Mouse (Mus musculus): ENCODE results near the gene Tmem234. TPM values are rescaled to one million over a fixed set of nuclear protein-coding genes. Genes with fewer than 3 reads are reported as not detected.

The Tmem234 gene
- polyA plus RNA-seq, 1 experiment from 2014 or later, result 183 TPM

DNA sequence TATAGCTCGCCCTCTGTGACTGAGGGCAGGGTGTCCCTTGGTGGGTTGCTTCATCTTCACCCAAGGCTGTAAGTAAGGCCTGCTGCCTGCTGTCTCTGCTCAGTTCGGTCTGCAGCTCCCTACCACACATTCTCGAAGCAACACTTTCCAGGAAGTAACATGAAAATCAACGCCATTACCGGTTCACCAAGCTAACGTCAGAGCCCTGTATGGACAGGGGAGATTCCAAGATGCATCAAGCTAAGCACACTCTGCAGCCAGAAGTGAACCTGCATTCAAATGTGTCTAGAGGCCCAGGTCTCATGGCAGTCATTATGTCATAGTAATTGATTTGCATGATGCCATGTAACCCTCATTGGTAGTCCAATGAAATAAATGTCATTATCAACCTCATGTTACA, 30.4 kb upstream of the Tmem234 start:
- WGBS, result 88% methylated on average over 6 of the region's 6 CpGs
- no peaks in the 10 kb centered on the region for H3K27me3 ChIP-seq
- H3K9ac ChIP-seq, result no peak overlapping the region
- no peak for ATAC-seq (ENCODE audit: low FRiP score, low read depth)
- no peak overlapping the region for H3K4me2 ChIP-seq
- H3K4me3 ChIP-seq, result no peak overlapping the region
- no peaks in the 10 kb centered on the region for H3K9me3 ChIP-seq
- H3K36me3 ChIP-seq, result no peaks in the 10 kb centered on the region
- no peaks in the 10 kb centered on the region for H3K4me1 ChIP-seq (replicated peaks)
- H3K27ac ChIP-seq (replicated peaks), result no peak overlapping the region

GRCm38 (mm10) chr4:129571551-129572084, 28.9 kb upstream of the Tmem234 start:
- H3K4me3 ChIP-seq, result no peak overlapping the region
- no peaks in the 10 kb centered on the region for H3K4me1 ChIP-seq (replicated peaks)
- no peak for ATAC-seq (ENCODE audit: low FRiP score, low read depth)
- no peaks in the 10 kb centered on the region for H3K9me3 ChIP-seq
- 79% methylated on average over 8 of the region's 8 CpGs for WGBS
- H3K4me2 ChIP-seq, result no peak overlapping the region
- H3K27me3 ChIP-seq, result no peaks in the 10 kb centered on the region
- no peak overlapping the region for H3K27ac ChIP-seq (replicated peaks)
- no peaks in the 10 kb centered on the region for H3K36me3 ChIP-seq
- no peak overlapping the region for H3K9ac ChIP-seq

- no peak for ATAC-seq (ENCODE audit: low FRiP score, low read depth)
- H3K9me3 ChIP-seq, result no peaks in the 10 kb centered on the region
- 0 out of 2 replicates have a peak, but pooled peaks cover 5% of the 10 kb centered on the region for H3K4me1 ChIP-seq (replicated peaks)
- H3K27me3 ChIP-seq, result no peaks in the 10 kb centered on the region
- 84% methylated on average over 13 of the region's 13 CpGs for WGBS
- no peak overlapping the region for H3K4me3 ChIP-seq
- no peaks in the 10 kb centered on the region for H3K36me3 ChIP-seq
- H3K27ac ChIP-seq (replicated peaks), result no peak overlapping the region
- no peak overlapping the region for H3K9ac ChIP-seq
- H3K4me2 ChIP-seq, result no peak overlapping the region
Measured at GRCm38 (mm10) chr4:129572236-129573092, 28.0 kb upstream of the Tmem234 start.

DNA sequence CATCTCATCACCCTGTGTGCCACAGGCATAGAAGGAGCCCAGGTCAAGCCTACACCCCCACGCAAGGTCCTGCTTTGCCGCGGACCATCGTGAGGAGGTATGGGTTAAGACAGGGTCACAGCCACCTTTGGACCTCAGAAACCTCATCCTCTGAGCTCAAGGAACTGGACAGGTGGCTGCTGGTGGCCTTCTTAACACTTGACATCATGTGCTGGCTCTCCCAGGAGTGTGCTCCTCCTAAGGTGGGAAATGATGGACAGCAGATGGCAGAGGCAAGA, 27.4 kb upstream of the Tmem234 start:
- 95% methylated on average over 4 of the region's 4 CpGs for WGBS
- Histone ChIP-seq H3K9me3 (no peaks in the 10 kb centered on the region), H3K36me3 (no peaks in the 10 kb centered on the region), H3K4me2 (no peak overlapping the region), H3K4me3 (no peak overlapping the region), H3K4me1 (replicated peaks) (0 out of 2 replicates have a peak, but pooled peaks cover 5% of the 10 kb centered on the region), H3K9ac (no peak overlapping the region), H3K27ac (replicated peaks) (no peak overlapping the region), H3K27me3 (no peaks in the 10 kb centered on the region)
- ATAC-seq (ENCODE audit: low FRiP score, low read depth), result no peak

DNA sequence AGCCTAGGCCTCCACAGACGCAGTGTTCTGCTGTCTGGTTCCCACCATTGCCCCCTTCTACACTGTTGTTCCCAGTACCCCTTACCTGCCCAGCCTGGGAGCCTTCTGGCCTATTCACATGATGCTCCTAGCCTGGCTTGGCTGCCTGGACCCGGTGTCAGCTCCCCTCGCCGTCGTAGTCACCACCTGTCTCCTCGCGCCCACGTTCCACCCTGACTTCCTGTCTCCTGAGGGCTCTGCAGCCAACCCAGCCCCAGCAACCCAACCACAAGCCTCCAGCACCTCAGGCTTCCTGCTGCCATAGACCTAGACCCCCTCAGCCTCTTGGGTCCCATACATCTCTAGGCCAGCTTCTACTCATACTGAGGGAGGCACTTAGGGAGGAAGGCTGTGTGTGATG, 27.0 kb upstream of the Tmem234 start, which contains the start of gene Lck:
Gene Lck, minus strand, starts transcription at position 212 of the 400 bp plus-strand sequence.
- Histone ChIP-seq H3K27me3 (no peaks in the 10 kb centered on the region), H3K27ac (replicated peaks) (no peak within 1 kb of the TSS), H3K9me3 (no peaks in the 10 kb centered on the region), H3K36me3 (no peaks in the 10 kb centered on the region), H3K4me2 (no peak within 1 kb of the TSS), H3K9ac (no peak within 1 kb of the TSS), H3K4me1 (replicated peaks) (0 out of 2 replicates have a peak, but pooled peaks cover 5% of the 10 kb centered on the region), H3K4me3 (no peak within 1 kb of the TSS)
- 93% methylated on average over 8 of the region's 8 CpGs for WGBS
- ATAC-seq (ENCODE audit: low FRiP score, low read depth), result no peak

- H3K4me3 ChIP-seq, result no peak overlapping the region
- 0 out of 2 replicates have a peak, but pooled peaks cover 5% of the 10 kb centered on the region for H3K4me1 ChIP-seq (replicated peaks)
- H3K9me3 ChIP-seq, result no peaks in the 10 kb centered on the region
- no peak overlapping the region for H3K27ac ChIP-seq (replicated peaks)
- ATAC-seq (ENCODE audit: low FRiP score, low read depth), result no peak
- WGBS, result 64% methylated on average over 7 of the region's 8 CpGs
- no peaks in the 10 kb centered on the region for H3K27me3 ChIP-seq
- H3K4me2 ChIP-seq, result no peak overlapping the region
- no peak overlapping the region for H3K9ac ChIP-seq
- no peaks in the 10 kb centered on the region for H3K36me3 ChIP-seq
Measured at GRCm38 (mm10) chr4:129575171-129575844, 25.2 kb upstream of the Tmem234 start.

DNA sequence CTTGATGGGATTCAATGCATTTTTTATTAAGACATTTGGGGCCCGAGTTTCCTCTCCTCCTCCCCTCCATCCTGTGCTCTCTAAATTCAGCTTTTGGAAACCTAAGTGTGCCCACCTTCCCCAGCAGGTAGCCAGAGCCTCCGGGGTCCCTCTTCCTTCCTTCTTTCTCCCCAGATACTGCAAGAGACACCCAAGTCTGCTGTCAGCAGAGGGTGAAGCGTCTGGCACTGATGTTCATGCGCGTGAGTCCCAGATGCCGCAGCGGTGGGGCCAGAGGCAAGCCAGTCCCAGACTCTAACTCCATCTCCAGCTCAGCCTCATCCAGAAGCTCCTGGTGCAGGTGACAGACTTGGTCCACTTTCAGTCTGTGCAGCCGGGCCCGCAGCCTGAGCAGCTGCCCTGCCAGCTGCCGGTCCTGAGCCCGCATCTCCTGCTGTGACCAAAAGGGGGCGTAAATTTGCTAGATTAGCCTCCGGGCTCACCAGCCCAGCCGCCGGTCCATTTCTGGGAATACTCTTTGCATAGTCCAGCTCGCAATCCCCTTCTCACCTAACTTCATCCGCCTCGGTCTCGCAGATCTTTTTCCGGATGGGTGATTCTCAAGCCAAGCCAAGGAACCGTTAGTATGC, 23.5 kb upstream of the Tmem234 start:
- no peak overlapping the region for H3K27ac ChIP-seq (replicated peaks)
- no peak for ATAC-seq (ENCODE audit: low FRiP score, low read depth)
- 0 out of 2 replicates have a peak, but pooled peaks cover 5% of the 10 kb centered on the region for H3K4me1 ChIP-seq (replicated peaks)
- peak overlapping the region; percentile 23 for H3K4me2 ChIP-seq
- no peaks in the 10 kb centered on the region for H3K36me3 ChIP-seq
- WGBS, result 27% methylated on average over 21 of the region's 21 CpGs
- H3K27me3 ChIP-seq, result no peaks in the 10 kb centered on the region
- H3K9ac ChIP-seq, result peak overlapping the region; percentile 13; the same call in 1 of the 2 replicates
- H3K9me3 ChIP-seq, result no peaks in the 10 kb centered on the region
- H3K4me3 ChIP-seq, result no peak overlapping the region

GRCm38 (mm10) chr4:129577688-129578087, 22.8 kb upstream of the Tmem234 start:
- 0 out of 2 replicates have a peak, but pooled peaks cover 5% of the 10 kb centered on the region for H3K4me1 ChIP-seq (replicated peaks)
- no peak overlapping the region for H3K4me2 ChIP-seq
- no peak overlapping the region for H3K27ac ChIP-seq (replicated peaks)
- no peak overlapping the region for H3K9ac ChIP-seq
- H3K36me3 ChIP-seq, result no peaks in the 10 kb centered on the region
- 80% methylated on average over 7 of the region's 7 CpGs for WGBS
- H3K4me3 ChIP-seq, result no peak overlapping the region
- H3K27me3 ChIP-seq, result no peaks in the 10 kb centered on the region
- H3K9me3 ChIP-seq, result no peaks in the 10 kb centered on the region
- no peak for ATAC-seq (ENCODE audit: low FRiP score, low read depth)

DNA sequence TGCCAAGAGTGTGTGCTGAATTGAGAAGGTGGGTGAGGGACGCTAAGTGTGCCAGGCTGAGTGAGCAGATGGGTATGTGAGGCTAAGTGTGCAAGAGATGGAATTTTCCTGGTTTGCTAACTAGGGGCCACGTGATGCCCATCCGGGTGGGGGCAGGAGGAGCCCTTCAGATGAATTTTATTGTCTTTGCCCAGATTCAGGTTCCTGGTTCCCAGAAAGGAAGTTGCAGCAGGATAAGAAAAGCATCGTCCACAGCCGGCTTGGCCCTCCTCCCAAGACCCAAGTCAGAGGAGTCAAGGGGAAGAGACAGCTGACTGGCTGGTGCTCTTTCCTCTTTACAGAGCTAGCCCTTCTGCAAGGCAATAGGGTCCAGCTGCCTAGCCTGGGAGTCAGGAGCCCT, 22.0 kb upstream of the Tmem234 start, which contains the start of gene Fam167b:
Gene Fam167b, minus strand, starts transcription at position 84 of the 400 bp plus-strand sequence.
- Histone ChIP-seq H3K4me2 (peak within 1 kb of the TSS; percentile 23), H3K27ac (replicated peaks) (no peak within 1 kb of the TSS), H3K27me3 (no peaks in the 10 kb centered on the region), H3K9me3 (no peaks in the 10 kb centered on the region), H3K36me3 (no peaks in the 10 kb centered on the region), H3K4me1 (replicated peaks) (0 out of 2 replicates have a peak, but pooled peaks cover 5% of the 10 kb centered on the region), H3K4me3 (no peak within 1 kb of the TSS), H3K9ac (no peak within 1 kb of the TSS)
- 88% methylated on average over 5 of the region's 5 CpGs for WGBS
- no peak for ATAC-seq (ENCODE audit: low FRiP score, low read depth)

- no peak overlapping the region for H3K4me3 ChIP-seq
- H3K9me3 ChIP-seq, result no peaks in the 10 kb centered on the region
- no peaks in the 10 kb centered on the region for H3K36me3 ChIP-seq
- 0 out of 2 replicates have a peak, but pooled peaks cover 11% of the 10 kb centered on the region for H3K4me1 ChIP-seq (replicated peaks)
- no peak overlapping the region for H3K4me2 ChIP-seq
- WGBS, result 76% methylated on average over 7 of the region's 7 CpGs
- H3K9ac ChIP-seq, result no peak overlapping the region
- no peak for ATAC-seq (ENCODE audit: low FRiP score, low read depth)
- H3K27me3 ChIP-seq, result no peaks in the 10 kb centered on the region
- H3K27ac ChIP-seq (replicated peaks), result no peak overlapping the region
Measured at GRCm38 (mm10) chr4:129580347-129580746, 20.1 kb upstream of the Tmem234 start.

- H3K27me3 ChIP-seq, result no peaks in the 10 kb centered on the region
- no peak overlapping the region for H3K9ac ChIP-seq
- 86% methylated on average over 1 of the region's 1 CpGs for WGBS
- H3K4me1 ChIP-seq (replicated peaks), result 0 out of 2 replicates have a peak, but pooled peaks cover 8% of the 10 kb centered on the region
- H3K9me3 ChIP-seq, result no peaks in the 10 kb centered on the region
- no peaks in the 10 kb centered on the region for H3K36me3 ChIP-seq
- no peak overlapping the region for H3K4me2 ChIP-seq
- no peak overlapping the region for H3K27ac ChIP-seq (replicated peaks)
- ATAC-seq (ENCODE audit: low FRiP score, low read depth), result no peak
- no peak overlapping the region for H3K4me3 ChIP-seq
Measured at GRCm38 (mm10) chr4:129582251-129582650, 18.2 kb upstream of the Tmem234 start.
